Mouse (Mus musculus) cortical plate, adult 2 months (tissue): ENCODE measurements around the gene Kif3c.

ENCODE experiments used
- CTCF ChIP-seq: fragments of 200-500 bp; IDR thresholded peaks from 2 replicates; pipeline ENCODE4 v1.5.1; 2011; ENCODE audit warnings: mild to moderate bottlenecking, control low read depth, low read length; ENCODE audit not compliant: insufficient read depth; ENCODE audit errors: extremely low read depth
- POLR2A ChIP-seq: fragments of 200-500 bp; IDR thresholded peaks from 2 replicates; pipeline ENCODE4 v1.6.1; 2011; ENCODE audit warnings: mild to moderate bottlenecking, low read length, control low read depth; ENCODE audit not compliant: insufficient read depth; ENCODE audit errors: extremely low read depth

DNA sequence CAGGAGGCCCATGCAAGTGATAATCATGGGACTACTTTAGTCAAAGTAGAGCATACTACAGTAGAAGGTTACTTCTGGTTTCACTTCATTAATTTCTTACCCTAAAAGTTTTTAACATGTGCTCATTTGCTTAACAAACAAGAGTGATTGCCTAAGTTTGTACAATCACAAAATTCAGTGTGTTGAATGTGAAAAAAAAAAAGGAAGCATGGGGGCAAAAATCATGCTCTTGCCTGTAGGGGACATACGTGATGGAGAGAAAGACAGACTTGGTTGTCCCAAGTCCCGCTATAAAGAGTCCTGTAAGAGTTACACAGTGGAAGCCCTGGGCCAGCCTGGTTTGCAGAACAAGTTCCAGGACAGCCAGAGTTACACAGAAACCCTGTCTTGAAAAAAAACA lies 4.9 kb upstream of the Kif3c start:
- TF ChIP-seq POLR2A = no peak
- TF ChIP-seq CTCF = no peak
